Comparison of ENCODE assay signal across 21 mouse cellular contexts in genomic region chr17:32454997-32455396, GRCm38 (mm10). TPM values are rescaled to one million over a fixed set of nuclear protein-coding genes. Genes with fewer than 3 reads are reported as not detected.
A peak's percentile ranks its signal among the peaks of the same experiment; 100 is the strongest.
DNase-seq lines count a peak whose midpoint lies in the region; ATAC-seq and TF ChIP-seq lines count a peak whose summit lies in the region.
"Had no signal": no experiment of that assay in that cellular context is flagged by ENCODE, and none has a peak within 500 bp of the region (broad histone marks: within the 10 kb centered on the region; RNA-seq: fewer than 3 reads in every experiment).

No protein-coding gene starts in this region.

- no peak overlapping the region for H3K9ac ChIP-seq in liver, embryonic 16.5 days (ENCODE audit: low read depth, low read length)
- H3K9ac ChIP-seq in stomach, postnatal 0 days (ENCODE audit: low read length), result no peak overlapping the region
- H3K9ac ChIP-seq in forebrain, embryonic 12.5 days, result no peak overlapping the region
- H3K9ac ChIP-seq: lung, embryonic 15.5 days had no signal

- TF ChIP-seq CTCF in stomach, postnatal 0 days (IDR thresholded peaks at IDR 0.05; ENCODE audit: low read depth), result no peak

- H3K36me3 ChIP-seq in liver, embryonic 16.5 days (ENCODE audit: control insufficient read depth, insufficient read depth), result no peaks in the 10 kb centered on the region
- H3K36me3 ChIP-seq in stomach, postnatal 0 days (ENCODE audit: control insufficient read depth, insufficient read depth, low read length), result no peaks in the 10 kb centered on the region
- no peaks in the 10 kb centered on the region for H3K36me3 ChIP-seq in forebrain, embryonic 12.5 days (replicated peaks)
- H3K36me3 ChIP-seq: lung, embryonic 15.5 days had no signal

- no peaks in the 10 kb centered on the region for H3K9me3 ChIP-seq in liver, embryonic 16.5 days (replicated peaks; ENCODE audit: control insufficient read depth, low read length)
- H3K9me3 ChIP-seq in stomach, postnatal 0 days (ENCODE audit: control insufficient read depth, low read length), result no peaks in the 10 kb centered on the region
- no peaks in the 10 kb centered on the region for H3K9me3 ChIP-seq in forebrain, embryonic 12.5 days
- H3K9me3 ChIP-seq: lung, embryonic 15.5 days had no signal

- peak overlapping the region; percentile 38 for H3K4me2 ChIP-seq in liver, embryonic 16.5 days (ENCODE audit: low read depth, low read length)
- H3K4me2 ChIP-seq in stomach, postnatal 0 days (replicated peaks; ENCODE audit: low read depth), result no peak overlapping the region
- H3K4me2 ChIP-seq in forebrain, embryonic 12.5 days, result no peak overlapping the region
- H3K4me2 ChIP-seq: lung, embryonic 15.5 days had no signal

- H3K27me3 ChIP-seq in liver, embryonic 16.5 days (ENCODE audit: control insufficient read depth, insufficient read depth, low read depth, low read length), result no peaks in the 10 kb centered on the region
- no peaks in the 10 kb centered on the region for H3K27me3 ChIP-seq in stomach, postnatal 0 days (ENCODE audit: control insufficient read depth, insufficient read depth, low read length)
- peaks cover 14% of the 10 kb centered on the region for H3K27me3 ChIP-seq in forebrain, embryonic 12.5 days

- peak; percentile 73 for TF ChIP-seq EP300 in stomach, postnatal 0 days (optimal IDR thresholded peaks at IDR 0.05)

- 0 out of 2 replicates have a peak overlapping the region, but pooled peaks have one; percentile 15 for H3K27ac ChIP-seq in liver, embryonic 16.5 days (ENCODE audit: low read length)
- no peak overlapping the region for H3K27ac ChIP-seq in stomach, postnatal 0 days (replicated peaks)
- no peak overlapping the region for H3K27ac ChIP-seq in forebrain, embryonic 12.5 days
- H3K27ac ChIP-seq: lung, embryonic 15.5 days had no signal

- WGBS in liver, embryonic 16.5 days (ENCODE audit: insufficient replicate concordance), result 14% methylated on average over 2 of the region's 2 CpGs
- 33% methylated on average over 2 of the region's 2 CpGs for WGBS in stomach, postnatal 0 days
- WGBS in forebrain, embryonic 12.5 days, result 52% methylated on average over 2 of the region's 2 CpGs

- ATAC-seq in erythroblast, adult 5-6 weeks (replicated peaks; ENCODE audit: low FRiP score, poor library complexity, severe bottlenecking), result peak; percentile 95
- peak; percentile 92 for ATAC-seq in liver, embryonic 16.5 days (ENCODE audit: low read depth)
- ATAC-seq in stomach, postnatal 0 days (ENCODE audit: low FRiP score, low TSS enrichment), result peak; percentile 75
- ATAC-seq in forebrain, embryonic 12.5 days (ENCODE audit: low FRiP score), result no peak
- ATAC-seq: midbrain, embryonic 16.5 days had no signal

- peaks cover 33% of the 10 kb centered on the region for H3K4me1 ChIP-seq in liver, embryonic 16.5 days (ENCODE audit: control insufficient read depth, low read depth, low read length)
- no peaks in the 10 kb centered on the region for H3K4me1 ChIP-seq in stomach, postnatal 0 days (replicated peaks; ENCODE audit: control insufficient read depth, insufficient read depth)
- peaks cover 8% of the 10 kb centered on the region for H3K4me1 ChIP-seq in forebrain, embryonic 12.5 days

- DNase-seq in spleen, adult 12 weeks (ENCODE audit: low spot score), result peak; percentile 32
- DNase-seq in spleen, adult 18-20 months, result no peak
- DNase-seq in stomach, postnatal 0 days (ENCODE audit: low spot score), result peak; percentile 69
- no peak for DNase-seq in adrenal gland, postnatal 14 days
- DNase-seq: adrenal gland, adult 2 months; cerebellum, adult 8-10 months; embryo, embryonic 11 days; gastrocnemius, postnatal 25 days; kidney, adult 2 months; kidney, postnatal 4 days; thymus, postnatal 14 days had no signal

- no peak overlapping the region for H3K4me3 ChIP-seq in liver, embryonic 16.5 days (ENCODE audit: low read depth, low read length)
- no peak overlapping the region for H3K4me3 ChIP-seq in stomach, postnatal 0 days (ENCODE audit: low read depth, low read length)
- no peak overlapping the region for H3K4me3 ChIP-seq in forebrain, embryonic 12.5 days (replicated peaks)
- H3K4me3 ChIP-seq: erythroblast, embryonic 14.5 days; lung, embryonic 15.5 days had no signal

RNA-seq across cellular contexts. Expression of gene Cyp4f39, which starts 2.5 kb away (rescaled TPM):
- not detected in 2 replicates for total RNA-seq in erythroblast, adult 5-6 weeks (2015; ENCODE audit: low replicate concordance)
- 0.77 and 2.1 TPM in 2 replicates for total RNA-seq in erythroblast, adult 5-6 weeks (2017; ENCODE audit: low replicate concordance)
- polyA plus RNA-seq in liver, embryonic 16.5 days (2015; fragmentation: Nextera tagmentation; extraction: Ambion mirVana), result 0.69 and 0.81 TPM in 2 replicates
- polyA plus RNA-seq in stomach, postnatal 0 days (2015; fragmentation: Nextera tagmentation; extraction: Ambion mirVana), result 56.5 and 57.9 TPM in 2 replicates
- 0.22 and 0.32 TPM in 2 replicates for polyA plus RNA-seq in forebrain, embryonic 12.5 days (2016; fragmentation: Nextera tagmentation; extraction: Ambion mirVana)
- total RNA-seq in adrenal gland, postnatal 14 days (2021), result not detected in 2 replicates
- total RNA-seq: adrenal gland, adult 2 months; layer of hippocampus, postnatal 14 days; left cerebral cortex, postnatal 36 days had no signal
- polyA plus RNA-seq: adrenal gland, adult 2 months had no signal

RNA-seq across cellular contexts. Expression of gene Pglyrp2, which starts 31.0 kb away (rescaled TPM):
- total RNA-seq in erythroblast, adult 5-6 weeks (2015; ENCODE audit: low replicate concordance), result 1.3 TPM in 1 of 2 replicates, not detected in the other
- 0.84 TPM in 1 of 2 replicates, not detected in the other for total RNA-seq in erythroblast, adult 5-6 weeks (2017; ENCODE audit: low replicate concordance)
- 11.0 and 12.9 TPM in 2 replicates for polyA plus RNA-seq in liver, embryonic 16.5 days (2015; fragmentation: Nextera tagmentation; extraction: Ambion mirVana)
- 0.10 and 0.16 TPM in 2 replicates for polyA plus RNA-seq in stomach, postnatal 0 days (2015; fragmentation: Nextera tagmentation; extraction: Ambion mirVana)
- not detected in 2 replicates for polyA plus RNA-seq in forebrain, embryonic 12.5 days (2016; fragmentation: Nextera tagmentation; extraction: Ambion mirVana)
- 4.2 and 14.2 TPM in 2 replicates for total RNA-seq in adrenal gland, postnatal 14 days (2021)
- total RNA-seq: ES-E14; gastrocnemius, postnatal 25 days; layer of hippocampus, postnatal 14 days; left cerebral cortex, postnatal 36 days had no signal
- polyA plus RNA-seq: midbrain, embryonic 16.5 days; neural tube, embryonic 11.5 days had no signal

RNA-seq across cellular contexts. Expression of gene Cyp4f17, which starts 50.9 kb away (rescaled TPM):
- total RNA-seq in erythroblast, adult 5-6 weeks (2015; ENCODE audit: low replicate concordance), result not detected in 2 replicates
- total RNA-seq in erythroblast, adult 5-6 weeks (2017; ENCODE audit: low replicate concordance), result not detected in 2 replicates
- 0.62 and 0.87 TPM in 2 replicates for polyA plus RNA-seq in liver, embryonic 16.5 days (2015; fragmentation: Nextera tagmentation; extraction: Ambion mirVana)
- polyA plus RNA-seq in stomach, postnatal 0 days (2015; fragmentation: Nextera tagmentation; extraction: Ambion mirVana), result 3.5 and 3.8 TPM in 2 replicates
- 6.5 and 6.8 TPM in 2 replicates for polyA plus RNA-seq in forebrain, embryonic 12.5 days (2016; fragmentation: Nextera tagmentation; extraction: Ambion mirVana)
- total RNA-seq in adrenal gland, postnatal 14 days (2021), result 7.7 and 7.9 TPM in 2 replicates
- polyA plus RNA-seq: erythroblast, embryonic 14.5 days had no signal

RNA-seq across cellular contexts. Expression of gene Rasal3, which starts 51.6 kb away (rescaled TPM):
- 5.0 and 9.2 TPM in 2 replicates for total RNA-seq in erythroblast, adult 5-6 weeks (2015; ENCODE audit: low replicate concordance)
- total RNA-seq in erythroblast, adult 5-6 weeks (2017; ENCODE audit: low replicate concordance), result 4.6 and 5.2 TPM in 2 replicates
- polyA plus RNA-seq in liver, embryonic 16.5 days (2015; fragmentation: Nextera tagmentation; extraction: Ambion mirVana), result 2.6 and 2.9 TPM in 2 replicates
- 0.56 and 0.63 TPM in 2 replicates for polyA plus RNA-seq in stomach, postnatal 0 days (2015; fragmentation: Nextera tagmentation; extraction: Ambion mirVana)
- 0.41 and 0.77 TPM in 2 replicates for polyA plus RNA-seq in forebrain, embryonic 12.5 days (2016; fragmentation: Nextera tagmentation; extraction: Ambion mirVana)
- total RNA-seq in adrenal gland, postnatal 14 days (2021), result 1.7 and 18.1 TPM in 2 replicates

Comparison
In these comparisons a context has a peak if more than half of its experiments do, and no peak if none do; other contexts are left out.
1. DNase-seq: peak in spleen, adult 12 weeks (single experiment) and stomach, postnatal 0 days (single experiment); none in spleen, adult 18-20 months (0 of 2) and adrenal gland, postnatal 14 days (single experiment).
2. RNA of gene Cyp4f39, which starts 2.5 kb away (polyA plus RNA-seq): 56.5 to 57.9 TPM in stomach, postnatal 0 days; 0.69 to 0.81 TPM in liver, embryonic 16.5 days and 0.22 to 0.32 TPM in forebrain, embryonic 12.5 days; every median in the first group is over 10 times any median in the second.
3. RNA of gene Pglyrp2, which starts 31.0 kb away (polyA plus RNA-seq): 11.0 to 12.9 TPM in liver, embryonic 16.5 days; 0.10 to 0.16 TPM in stomach, postnatal 0 days and not detected in forebrain, embryonic 12.5 days; every median in the first group is over 10 times any median in the second.